Mouse (Mus musculus) liver, postnatal 0 days (tissue): ENCODE measurements around the gene Slc38a1. TPM values are rescaled to one million over a fixed set of nuclear protein-coding genes. Genes with fewer than 3 reads are reported as not detected.

ENCODE experiments used
- ATAC-seq: fragments of 200-750 bp; cut with Nextera tagmentation; 2 replicates; pipeline ENCODE4 v1.8.0; 2017; ENCODE audit warnings: mild to moderate bottlenecking, moderate library complexity
- DNase-seq: peaks from one replicate; pipeline ENCODE4 v3.0.0-alpha.2; 2016
- H3K27ac ChIP-seq: fragments of 300-500 bp; sonication (generic); 2 replicates; pipeline ENCODE4 v1.5.1; 2014; ENCODE audit warnings: antibody characterized with exemption, moderate library complexity, mild to moderate bottlenecking, low read depth
- H3K27me3 ChIP-seq: fragments of 300-500 bp; sonication (generic); 2 replicates; pipeline ENCODE4 v1.6.1; 2014; ENCODE audit warnings: low read length, control low read depth, mixed read lengths; ENCODE audit not compliant: insufficient read depth
- H3K36me3 ChIP-seq: fragments of 300-500 bp; sonication (generic); replicated peaks from 2 replicates; pipeline ENCODE4 v1.6.1; 2014; ENCODE audit warnings: mild to moderate bottlenecking, control low read depth, low read length, moderate library complexity, mixed read lengths; ENCODE audit not compliant: insufficient read depth
- H3K4me1 ChIP-seq: fragments of 300-500 bp; sonication (generic); 2 replicates; pipeline ENCODE4 v1.6.1; 2014; ENCODE audit warnings: antibody characterized with exemption, mild to moderate bottlenecking, control low read depth; ENCODE audit not compliant: insufficient read depth
- H3K4me2 ChIP-seq: fragments of 300-500 bp; sonication (generic); 2 replicates; pipeline ENCODE4 v1.6.1; 2014; ENCODE audit warnings: low read depth, mild to moderate bottlenecking, low read length, moderate library complexity, mixed read lengths
- H3K4me3 ChIP-seq: fragments of 300-500 bp; sonication (generic); 2 replicates; pipeline ENCODE4 v1.5.1; 2014; ENCODE audit warnings: low read depth, low read length
- H3K9ac ChIP-seq: fragments of 300-500 bp; sonication (generic); replicated peaks from 2 replicates; pipeline ENCODE4 v1.6.1; 2014; ENCODE audit warnings: mild to moderate bottlenecking, moderate library complexity
- H3K9me3 ChIP-seq: fragments of 300-500 bp; sonication (generic); 2 replicates; pipeline ENCODE4 v1.6.1; 2016; ENCODE audit warnings: mild to moderate bottlenecking, control low read depth, low read length, mixed read lengths
- CTCF ChIP-seq: sonication (generic); IDR thresholded peaks from 2 replicates; pipeline ENCODE4 v1.5.1; 2016; ENCODE audit warnings: antibody characterized with exemption, low read depth
- EP300 ChIP-seq: IDR thresholded peaks from 2 replicates; pipeline ENCODE4 v1.6.1; 2016; ENCODE audit warnings: antibody characterized with exemption, low read depth, mild to moderate bottlenecking
- WGBS: fragments of 180-500 bp; shearing (Covaris S2); extraction: QIAGEN DNeasy Blood & Tissue Kit; methylation state at CpG from one replicate; pipeline ENCODE4 v1.1.7; 2014; ENCODE audit not compliant: insufficient replicate concordance; 5-methylcytosine and 5-hydroxymethylcytosine counted together
- polyA plus RNA-seq: library from polyadenylated mRNA; unstranded; fragments of >200 nt; fragmentation: Nextera tagmentation; extraction: Ambion mirVana; gene quantifications from 2 replicates; pipeline ENCODE4 v1.2.1, GENCODE M21; 2015

Gene Slc38a1
- polyA plus RNA-seq, 1 experiment from 2014 or later, result 11.3 TPM

DNA sequence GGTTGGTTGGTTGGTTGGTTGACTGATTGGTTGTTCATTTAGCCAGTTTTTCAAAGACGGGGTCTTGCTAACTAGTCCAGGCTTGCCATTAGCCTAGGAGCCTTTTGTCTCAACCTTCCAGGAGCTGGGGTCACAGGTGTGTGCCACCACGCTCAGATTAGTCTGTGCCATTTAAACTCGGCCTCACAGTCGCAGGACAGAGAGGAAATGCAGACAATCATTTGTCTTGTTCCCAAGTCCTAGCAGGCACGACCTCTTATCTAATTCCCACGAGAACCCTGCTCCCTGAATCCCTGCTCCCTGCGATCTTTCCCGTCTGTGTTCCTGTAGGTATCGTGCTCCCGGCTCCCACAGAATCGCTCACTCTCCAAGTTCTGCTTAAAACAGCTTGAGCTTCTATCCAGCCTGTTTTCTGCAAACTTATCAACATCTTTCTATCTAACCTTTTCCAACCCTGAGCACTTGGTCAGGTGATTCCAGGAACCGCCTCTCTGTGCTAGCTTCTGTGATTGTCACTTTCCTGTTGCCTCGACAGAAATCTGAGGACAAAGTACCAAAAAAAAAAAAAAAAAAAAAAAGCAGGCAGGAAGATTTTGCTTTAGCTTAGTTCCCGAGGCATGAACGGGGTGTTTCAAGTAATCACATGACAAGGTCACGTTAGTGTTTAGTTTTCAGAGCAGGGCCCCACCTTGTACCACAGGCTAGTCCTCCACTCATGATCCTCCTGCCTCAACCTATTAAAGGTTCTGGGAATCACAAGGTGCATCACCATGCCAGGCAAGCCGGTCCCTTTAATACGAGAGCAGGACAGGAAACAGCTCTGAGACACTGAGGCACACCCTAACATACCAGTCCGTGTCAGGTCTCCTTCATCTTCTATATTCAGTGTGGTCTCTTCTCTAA lies 36.4 kb upstream of the Slc38a1 start:
- Histone ChIP-seq H3K27me3 (no peaks in the 10 kb centered on the region), H3K4me1 (peaks cover 16% of the 10 kb centered on the region), H3K4me3 (no peak overlapping the region), H3K27ac (no peak overlapping the region), H3K9me3 (no peaks in the 10 kb centered on the region), H3K4me2 (no peak overlapping the region), H3K9ac (no peak overlapping the region), H3K36me3 (no peaks in the 10 kb centered on the region)
- WGBS, result 47% methylated on average over 19 of the region's 19 CpGs
- ATAC-seq, result no peak
- no peak for TF ChIP-seq CTCF
- TF ChIP-seq EP300, result no peak
- no peak for DNase-seq

DNA sequence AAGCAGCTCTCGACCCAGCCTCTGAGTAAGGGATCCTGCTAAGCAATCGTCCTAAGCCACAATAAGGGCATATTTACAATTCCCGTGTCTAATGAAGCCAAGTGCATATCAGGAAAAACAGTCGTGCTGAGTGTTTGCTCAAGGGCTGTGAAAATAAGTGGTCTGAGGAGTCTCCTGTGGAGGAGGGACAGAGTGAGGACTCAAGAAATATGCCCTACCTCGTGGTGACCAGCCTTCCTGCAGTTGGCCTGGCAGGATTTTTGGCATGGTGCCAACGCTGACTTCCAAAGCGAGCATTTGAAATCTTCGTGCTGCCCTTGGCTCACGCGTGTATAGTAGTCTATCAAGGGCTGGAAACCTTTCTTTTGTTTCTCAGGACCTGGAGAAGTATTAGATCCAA lies 33.8 kb upstream of the Slc38a1 start:
- H3K9me3 ChIP-seq, result no peaks in the 10 kb centered on the region
- 45% methylated on average over 10 of the region's 10 CpGs for WGBS

DNA sequence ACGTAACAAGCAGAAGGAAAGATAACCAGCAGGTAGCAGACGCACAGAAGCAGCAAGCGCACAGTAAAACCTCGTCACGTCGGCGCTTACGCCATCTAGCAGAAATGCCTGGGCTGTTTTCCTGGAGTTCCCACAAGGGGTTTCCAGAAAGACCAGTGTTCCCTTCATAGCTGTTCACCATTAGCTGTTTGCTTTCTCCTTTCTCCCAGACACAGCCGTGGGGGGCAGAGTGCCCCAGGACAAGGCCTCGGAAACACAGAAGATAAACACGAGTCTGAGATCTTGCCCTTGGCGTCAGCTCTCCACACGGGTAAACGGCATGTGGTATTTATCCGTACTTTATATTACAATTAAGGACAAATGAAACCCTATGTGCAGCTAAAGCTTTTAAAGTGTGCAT lies 33.0 kb upstream of the Slc38a1 start:
- DNase-seq (no peak), ATAC-seq (no peak)
- Histone ChIP-seq H3K4me1 (peaks cover 19% of the 10 kb centered on the region), H3K4me3 (no peak overlapping the region), H3K9ac (no peak overlapping the region), H3K27ac (no peak overlapping the region), H3K36me3 (no peaks in the 10 kb centered on the region), H3K27me3 (no peaks in the 10 kb centered on the region), H3K9me3 (no peaks in the 10 kb centered on the region), H3K4me2 (no peak overlapping the region)
- TF ChIP-seq CTCF (no peak), EP300 (no peak)
- WGBS, result 75% methylated on average over 15 of the region's 15 CpGs

More for the DNA sequence above, 33.8 kb upstream of the Slc38a1 start:
- H3K4me2 ChIP-seq, result no peak overlapping the region
- ATAC-seq (0 out of 2 replicates have a peak, but pooled peaks have one; percentile 22), DNase-seq (peak; percentile 62)
- no peak overlapping the region for H3K27ac ChIP-seq
- H3K9ac ChIP-seq, result no peak overlapping the region
- no peaks in the 10 kb centered on the region for H3K27me3 ChIP-seq
- TF ChIP-seq CTCF, result no peak
- no peak for TF ChIP-seq EP300
- no peaks in the 10 kb centered on the region for H3K36me3 ChIP-seq
- no peak overlapping the region for H3K4me3 ChIP-seq
- peaks cover 19% of the 10 kb centered on the region for H3K4me1 ChIP-seq

DNA sequence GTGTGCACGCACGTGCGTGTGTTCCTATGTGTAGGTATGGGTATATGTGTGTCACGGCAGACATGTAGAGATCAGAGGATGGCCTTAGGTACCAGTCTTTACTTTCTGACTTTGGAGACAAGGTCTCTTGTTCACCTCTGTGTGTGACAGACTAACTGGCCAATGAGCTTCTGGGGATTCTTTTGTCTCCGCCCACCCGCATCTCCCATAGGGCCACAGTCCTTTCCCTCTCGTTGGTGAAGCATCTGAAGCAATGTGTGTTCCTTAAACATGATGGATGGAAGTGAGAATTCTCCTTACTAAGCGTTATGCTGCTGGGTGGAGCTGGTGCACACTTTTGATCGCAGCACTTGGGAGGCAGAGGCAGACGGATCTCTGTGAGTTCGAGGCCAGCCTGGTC lies 32.3 kb upstream of the Slc38a1 start:
- H3K27ac ChIP-seq, result no peak overlapping the region
- TF ChIP-seq CTCF, result no peak
- H3K9me3 ChIP-seq, result no peaks in the 10 kb centered on the region
- ATAC-seq, result no peak
- H3K4me3 ChIP-seq, result no peak overlapping the region
- no peak for DNase-seq
- peaks cover 19% of the 10 kb centered on the region for H3K4me1 ChIP-seq
- no peak overlapping the region for H3K9ac ChIP-seq
- no peak overlapping the region for H3K4me2 ChIP-seq
- 81% methylated on average over 11 of the region's 11 CpGs for WGBS
- H3K36me3 ChIP-seq, result no peaks in the 10 kb centered on the region
- H3K27me3 ChIP-seq, result no peaks in the 10 kb centered on the region

DNA sequence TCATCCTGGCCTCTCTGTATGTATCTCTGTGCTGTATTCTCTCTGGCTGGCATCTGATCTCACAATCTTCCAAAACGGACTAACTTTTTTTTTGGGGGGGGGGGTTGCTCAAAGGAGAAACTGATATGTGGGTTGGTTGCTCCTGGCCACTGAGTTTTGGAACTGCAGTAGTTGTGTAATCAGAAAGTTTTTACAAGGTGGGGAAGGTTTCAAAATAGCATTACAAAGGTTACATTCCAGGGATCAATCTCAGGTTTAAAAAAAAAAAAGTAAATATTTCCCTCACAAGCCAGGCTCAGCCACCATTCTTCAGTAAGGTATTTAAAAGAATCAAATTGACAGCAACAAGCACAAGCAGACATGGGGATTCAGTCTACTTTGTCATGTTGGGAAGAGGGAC lies 31.4 kb upstream of the Slc38a1 start:
- no peak overlapping the region for H3K4me2 ChIP-seq
- no peak for TF ChIP-seq CTCF
- no peak; the same call in 1 of the 2 replicates for TF ChIP-seq EP300
- no peaks in the 10 kb centered on the region for H3K27me3 ChIP-seq
- no peaks in the 10 kb centered on the region for H3K36me3 ChIP-seq
- peaks cover 19% of the 10 kb centered on the region for H3K4me1 ChIP-seq
- 35% methylated on average over 1 of the region's 1 CpGs for WGBS
- no peak overlapping the region for H3K4me3 ChIP-seq
- H3K9me3 ChIP-seq, result no peaks in the 10 kb centered on the region
- H3K9ac ChIP-seq, result no peak overlapping the region
- DNase-seq (no peak), ATAC-seq (peak; percentile 68)
- H3K27ac ChIP-seq, result peak overlapping the region; percentile 55

DNA sequence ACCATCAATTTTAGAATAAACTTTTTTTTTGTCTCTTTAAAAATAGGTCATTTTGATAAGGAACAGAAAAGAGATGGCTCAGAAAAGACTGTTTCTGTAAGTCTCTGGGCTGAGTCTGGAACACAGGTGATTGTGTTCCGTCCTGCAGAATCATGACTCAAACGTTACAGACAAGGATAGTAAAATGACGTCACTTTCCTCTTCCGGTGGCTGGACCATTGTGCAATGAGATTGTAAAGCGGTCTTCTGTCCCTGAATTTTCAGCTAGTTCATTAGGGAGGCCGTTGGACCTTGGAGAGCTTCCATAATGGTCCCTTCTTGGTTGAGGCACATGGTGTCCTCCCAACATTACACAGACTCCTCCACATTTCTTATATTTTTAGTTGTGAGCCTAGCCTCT lies 27.0 kb upstream of the Slc38a1 start:
- DNase-seq (no peak), ATAC-seq (no peak)
- H3K36me3 ChIP-seq, result no peaks in the 10 kb centered on the region
- no peak overlapping the region for H3K4me2 ChIP-seq
- H3K27me3 ChIP-seq, result no peaks in the 10 kb centered on the region
- no peaks in the 10 kb centered on the region for H3K9me3 ChIP-seq
- H3K27ac ChIP-seq, result no peak overlapping the region
- peaks cover 5% of the 10 kb centered on the region; the same call in 1 of the 2 replicates for H3K4me1 ChIP-seq
- TF ChIP-seq EP300 (no peak), CTCF (no peak)
- H3K9ac ChIP-seq, result no peak overlapping the region
- no peak overlapping the region for H3K4me3 ChIP-seq
- WGBS, result 44% methylated on average over 6 of the region's 6 CpGs
